Mouse (Mus musculus): ENCODE measurements at regions not wholly inside any gene's neighbourhood (a gene's known extent, or its start where the extent isn't known, plus 50 kb on each side); places are given as distances from the start of the nearest gene placed in this dataset.

DNA sequence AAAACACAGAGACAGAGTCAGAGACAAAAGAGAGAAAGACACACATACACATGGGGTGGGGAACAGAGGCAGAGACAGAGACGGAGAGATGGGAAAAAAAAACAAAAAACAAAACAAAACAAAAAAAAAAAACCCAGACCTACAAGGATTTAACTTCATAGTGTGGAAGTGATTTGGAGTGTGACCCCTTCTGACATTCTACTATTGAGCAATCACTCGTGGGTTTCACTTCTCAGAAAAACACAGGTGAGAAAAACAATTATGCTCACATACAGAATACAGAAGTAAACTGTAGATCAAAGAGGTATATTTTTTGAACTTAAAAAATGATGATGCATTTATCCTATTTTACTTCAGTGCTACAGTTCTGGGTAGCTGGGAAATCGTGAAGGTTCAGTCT, 326.7 kb upstream of the Actbl2 start:
- TF ChIP-seq POLR2A (IDR thresholded peaks at IDR 0.05; ENCODE audit: insufficient read length, low read depth) (no peak), E2F4 (IDR thresholded peaks at IDR 0.05; ENCODE audit: insufficient read depth) (no peak), TCF12 (IDR thresholded peaks at IDR 0.05; ENCODE audit: insufficient read depth, poor library complexity, severe bottlenecking) (no peak)

Data from myocyte (in vitro differentiated cells).